Mouse (Mus musculus): ENCODE data around the gene Wasf2. TPM values are rescaled to one million over a fixed set of nuclear protein-coding genes. Genes with fewer than 3 reads are reported as not detected.

Gene Wasf2
- polyA plus RNA-seq, 1 experiment, result 163 TPM

DNA sequence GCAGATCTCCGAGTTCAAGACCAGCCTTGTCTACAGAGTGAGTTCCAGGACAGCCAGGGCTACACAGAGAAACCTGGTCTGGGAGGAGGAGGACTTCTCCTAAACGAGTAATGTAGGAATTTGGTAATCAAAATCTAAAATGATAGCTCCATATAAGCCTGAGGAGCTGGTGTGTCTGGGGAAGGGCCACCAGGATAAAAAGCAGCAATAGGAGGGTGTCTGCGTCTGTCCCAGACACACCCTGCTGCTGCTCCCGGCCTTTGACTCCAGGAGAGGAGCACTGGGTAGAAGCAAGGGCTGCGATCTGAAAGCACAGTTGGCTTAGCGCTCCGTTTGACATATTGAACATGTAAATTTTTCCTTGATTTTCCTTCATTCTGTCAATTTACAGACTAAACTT is 45.0 kb downstream of the Wasf2 start:
- no peak for DNase-seq
- peaks cover 13% of the 10 kb centered on the region; the same call in 1 of the 2 replicates for H3K36me3 ChIP-seq (ENCODE audit: control insufficient read depth, insufficient read depth, low read length)
- peaks cover 55% of the 10 kb centered on the region for H3K4me1 ChIP-seq (replicated peaks; ENCODE audit: control insufficient read depth, insufficient read depth, low read length)

DNA sequence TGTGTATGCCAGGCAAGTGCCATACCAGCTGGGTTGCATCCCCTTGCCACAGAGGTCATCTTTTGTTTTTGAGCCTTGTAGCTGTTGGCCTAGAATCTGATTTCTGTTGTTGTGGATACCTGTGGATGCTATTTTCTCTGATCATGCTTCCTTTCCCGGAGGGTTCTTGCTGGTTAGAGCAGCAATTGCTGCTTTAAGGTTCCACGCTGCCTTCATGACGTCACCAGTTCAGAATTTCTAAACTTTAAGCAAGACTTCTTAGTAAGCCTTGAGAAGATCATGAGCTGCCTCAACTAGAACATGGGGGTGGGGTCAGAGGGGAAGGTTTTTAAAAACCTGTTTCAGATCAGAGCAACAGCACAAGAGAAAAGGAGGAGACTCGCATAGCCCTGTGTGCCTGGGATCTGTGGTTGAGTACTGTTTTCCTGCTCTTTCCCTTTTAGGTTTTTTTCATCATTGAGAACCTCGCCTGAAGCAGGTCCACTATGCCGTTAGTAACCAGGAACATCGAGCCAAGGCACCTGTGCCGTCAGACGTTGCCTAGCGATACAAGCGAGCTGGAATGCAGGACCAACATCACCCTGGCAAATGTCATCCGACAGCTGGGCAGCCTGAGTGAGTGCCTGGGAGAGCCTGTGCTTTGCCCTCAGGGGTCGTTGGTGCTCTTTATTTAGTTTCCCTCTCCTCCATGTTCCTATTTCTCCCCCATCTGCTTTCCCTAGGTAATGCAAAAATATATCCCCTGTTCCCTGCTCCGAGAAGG is 45.9 kb downstream of the Wasf2 start:
- H3K4me1 ChIP-seq (replicated peaks; ENCODE audit: control insufficient read depth, insufficient read depth, low read length), result peaks cover 50% of the 10 kb centered on the region
- no peaks in the 10 kb centered on the region for H3K27me3 ChIP-seq (ENCODE audit: control insufficient read depth, insufficient read depth, low read length)
- H3K36me3 ChIP-seq (ENCODE audit: control insufficient read depth, insufficient read depth, low read length), result peaks cover 13% of the 10 kb centered on the region; the same call in 1 of the 2 replicates
- 26% methylated on average over 14 of the region's 14 CpGs for WGBS
- DNase-seq, result peak; percentile 41
- H3K27ac ChIP-seq (ENCODE audit: control insufficient read depth, insufficient read depth, low read length), result peak overlapping the region; percentile 66
- peak overlapping the region; percentile 17 for H3K4me3 ChIP-seq (ENCODE audit: control insufficient read depth, insufficient read depth, low read length)
- TF ChIP-seq CTCF (IDR thresholded peaks at IDR 0.05; ENCODE audit: borderline replicate concordance, control insufficient read depth, extremely low read depth, insufficient read depth, low read length, poor library complexity) (no peak), POLR2A (IDR thresholded peaks at IDR 0.05; ENCODE audit: control insufficient read depth, extremely low read depth, insufficient read depth, low read length, poor library complexity) (peak; percentile 8; the same call in 1 of the 2 replicates)

More for the DNA sequence above, 45.0 kb downstream of the Wasf2 start:
- Histone ChIP-seq H3K27me3 (ENCODE audit: control insufficient read depth, insufficient read depth, low read length) (no peaks in the 10 kb centered on the region), H3K27ac (ENCODE audit: control insufficient read depth, insufficient read depth, low read length) (peak overlapping the region; percentile 66), H3K4me3 (ENCODE audit: control insufficient read depth, insufficient read depth, low read length) (no peak overlapping the region)
- TF ChIP-seq CTCF (IDR thresholded peaks at IDR 0.05; ENCODE audit: borderline replicate concordance, control insufficient read depth, extremely low read depth, insufficient read depth, low read length, poor library complexity), result no peak
- TF ChIP-seq POLR2A (IDR thresholded peaks at IDR 0.05; ENCODE audit: control insufficient read depth, extremely low read depth, insufficient read depth, low read length, poor library complexity), result no peak
- WGBS, result 84% methylated on average over 7 of the region's 7 CpGs

DNA sequence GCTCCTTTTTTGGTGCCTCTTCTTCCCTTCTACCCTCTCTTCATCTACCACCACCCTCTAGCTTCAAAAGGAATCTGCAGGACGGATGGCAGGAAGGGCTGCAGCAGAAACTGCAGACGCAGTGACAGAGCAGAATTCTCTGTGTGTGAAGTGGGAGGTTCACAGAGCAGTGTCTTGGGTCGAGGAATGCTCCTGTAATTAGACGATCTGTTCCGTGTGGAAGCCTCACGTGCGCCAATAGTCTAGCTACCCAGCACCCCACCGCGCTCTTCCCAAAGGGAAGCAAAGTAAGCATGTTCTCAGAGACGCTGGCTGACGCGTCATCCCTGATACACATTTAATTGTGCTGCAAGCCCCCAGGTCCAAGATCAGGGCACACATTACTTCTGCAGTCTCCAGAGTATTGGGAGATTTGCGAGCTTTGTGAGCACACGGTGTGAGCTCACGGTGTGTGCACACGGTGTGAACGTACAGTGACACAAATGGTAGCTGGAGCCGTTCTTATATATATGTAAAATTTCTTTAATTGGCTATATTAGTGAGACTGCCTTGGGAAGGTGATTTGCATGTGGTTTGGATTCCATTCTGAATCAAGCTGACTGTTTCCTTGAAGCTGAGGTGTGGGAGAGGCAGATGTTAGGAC is 46.6 kb downstream of the Wasf2 start:
- TF ChIP-seq CTCF (IDR thresholded peaks at IDR 0.05; ENCODE audit: borderline replicate concordance, control insufficient read depth, extremely low read depth, insufficient read depth, low read length, poor library complexity) (no peak), POLR2A (IDR thresholded peaks at IDR 0.05; ENCODE audit: control insufficient read depth, extremely low read depth, insufficient read depth, low read length, poor library complexity) (peak; percentile 1; the same call in 1 of the 2 replicates)
- H3K36me3 ChIP-seq (ENCODE audit: control insufficient read depth, insufficient read depth, low read length), result peaks cover 13% of the 10 kb centered on the region; the same call in 1 of the 2 replicates
- peak overlapping the region; percentile 66 for H3K27ac ChIP-seq (ENCODE audit: control insufficient read depth, insufficient read depth, low read length)
- WGBS, result 76% methylated on average over 18 of the region's 18 CpGs
- peak; percentile 46 for DNase-seq
- peak overlapping the region; percentile 17 for H3K4me3 ChIP-seq (ENCODE audit: control insufficient read depth, insufficient read depth, low read length)
- peaks cover 45% of the 10 kb centered on the region for H3K4me1 ChIP-seq (replicated peaks; ENCODE audit: control insufficient read depth, insufficient read depth, low read length)
- no peaks in the 10 kb centered on the region for H3K27me3 ChIP-seq (ENCODE audit: control insufficient read depth, insufficient read depth, low read length)

DNA sequence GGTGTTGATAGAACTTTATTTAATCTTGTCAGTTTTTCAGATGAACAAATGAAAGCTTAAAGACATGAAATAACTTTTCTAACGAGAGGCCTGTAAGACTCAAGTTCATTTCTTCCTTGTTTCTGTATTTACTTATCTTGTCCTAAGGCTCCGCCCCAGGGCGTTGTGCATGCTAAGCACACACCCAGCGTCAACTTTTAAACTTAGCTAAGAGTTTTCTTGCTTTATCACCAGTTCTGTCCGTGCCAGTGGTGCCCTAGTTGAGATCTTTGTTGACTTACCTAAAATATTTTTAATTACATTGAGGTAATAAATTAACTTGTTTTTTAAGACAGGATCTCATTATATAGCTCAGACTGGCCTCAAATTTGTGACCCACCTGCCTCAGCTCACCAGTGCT is 48.0 kb downstream of the Wasf2 start:
- no peak for DNase-seq
- H3K4me1 ChIP-seq (replicated peaks; ENCODE audit: control insufficient read depth, insufficient read depth, low read length), result peaks cover 45% of the 10 kb centered on the region
- 91% methylated on average over 5 of the region's 5 CpGs for WGBS
- TF ChIP-seq CTCF (IDR thresholded peaks at IDR 0.05; ENCODE audit: borderline replicate concordance, control insufficient read depth, extremely low read depth, insufficient read depth, low read length, poor library complexity) (no peak), POLR2A (IDR thresholded peaks at IDR 0.05; ENCODE audit: control insufficient read depth, extremely low read depth, insufficient read depth, low read length, poor library complexity) (no peak)
- H3K27ac ChIP-seq (ENCODE audit: control insufficient read depth, insufficient read depth, low read length), result no peak overlapping the region
- H3K4me3 ChIP-seq (ENCODE audit: control insufficient read depth, insufficient read depth, low read length), result no peak overlapping the region
- no peaks in the 10 kb centered on the region for H3K27me3 ChIP-seq (ENCODE audit: control insufficient read depth, insufficient read depth, low read length)
- H3K36me3 ChIP-seq (ENCODE audit: control insufficient read depth, insufficient read depth, low read length), result peaks cover 18% of the 10 kb centered on the region

DNA sequence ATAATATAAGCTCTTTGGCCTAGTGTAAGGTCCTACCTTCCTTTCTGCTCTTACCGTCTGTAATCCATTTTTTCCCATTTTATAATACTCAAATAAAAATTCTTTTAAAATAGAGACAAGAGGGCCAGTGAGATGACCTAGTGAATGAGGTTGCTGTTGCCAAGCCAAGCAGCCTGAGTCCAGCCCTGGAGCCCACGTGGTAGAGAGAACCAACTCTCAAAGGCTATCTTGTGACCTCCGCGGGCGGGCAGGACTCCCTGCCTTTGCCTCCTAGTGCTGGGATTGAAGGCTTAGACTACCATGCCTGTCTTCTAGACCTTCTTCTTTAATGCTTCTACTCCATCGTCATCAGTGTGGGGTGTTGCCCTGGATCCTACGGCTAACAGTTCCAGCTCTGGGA is 49.0 kb downstream of the Wasf2 start:
- Histone ChIP-seq H3K27me3 (ENCODE audit: control insufficient read depth, insufficient read depth, low read length) (no peaks in the 10 kb centered on the region), H3K27ac (ENCODE audit: control insufficient read depth, insufficient read depth, low read length) (no peak overlapping the region), H3K4me3 (ENCODE audit: control insufficient read depth, insufficient read depth, low read length) (no peak overlapping the region), H3K36me3 (ENCODE audit: control insufficient read depth, insufficient read depth, low read length) (peaks cover 18% of the 10 kb centered on the region), H3K4me1 (replicated peaks; ENCODE audit: control insufficient read depth, insufficient read depth, low read length) (peaks cover 45% of the 10 kb centered on the region)
- DNase-seq, result no peak
- no peak for TF ChIP-seq POLR2A (IDR thresholded peaks at IDR 0.05; ENCODE audit: control insufficient read depth, extremely low read depth, insufficient read depth, low read length, poor library complexity)
- no peak for TF ChIP-seq CTCF (IDR thresholded peaks at IDR 0.05; ENCODE audit: borderline replicate concordance, control insufficient read depth, extremely low read depth, insufficient read depth, low read length, poor library complexity)
- WGBS, result 97% methylated on average over 7 of the region's 7 CpGs

DNA sequence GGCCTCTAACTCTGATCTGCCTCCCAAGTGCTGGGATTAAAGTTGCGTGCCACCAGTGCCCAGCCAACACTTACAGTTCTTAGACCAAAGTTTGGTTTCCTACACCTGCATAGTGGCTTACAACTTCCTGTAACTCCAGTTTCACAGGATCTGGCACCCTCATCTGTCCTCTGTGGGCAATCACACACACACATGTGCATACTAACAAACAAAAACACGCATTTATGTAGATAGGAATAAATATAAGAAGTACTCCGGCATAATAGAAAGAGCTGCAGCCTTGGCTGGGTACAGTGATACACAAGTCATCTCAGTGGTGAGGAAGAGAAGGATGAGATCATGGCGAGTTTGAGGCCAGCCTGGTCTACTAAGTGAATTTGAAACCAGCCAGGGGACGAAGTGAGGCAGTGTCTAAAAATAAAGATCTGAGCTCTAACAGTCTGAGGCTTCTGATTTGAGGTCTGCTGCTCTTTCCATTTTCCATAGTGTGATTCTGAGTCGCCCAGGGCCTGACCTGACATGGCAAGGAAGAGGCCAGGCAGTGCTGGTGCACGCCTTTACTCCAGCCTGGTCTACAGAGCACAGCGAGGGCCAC is 52.2 kb downstream of the Wasf2 start:
- peaks cover 32% of the 10 kb centered on the region for H3K4me1 ChIP-seq (replicated peaks; ENCODE audit: control insufficient read depth, insufficient read depth, low read length)
- DNase-seq, result peak; percentile 45
- peak overlapping the region; percentile 26; the same call in 1 of the 2 replicates for H3K27ac ChIP-seq (ENCODE audit: control insufficient read depth, insufficient read depth, low read length)
- peaks cover 35% of the 10 kb centered on the region for H3K36me3 ChIP-seq (ENCODE audit: control insufficient read depth, insufficient read depth, low read length)
- no peak overlapping the region for H3K4me3 ChIP-seq (ENCODE audit: control insufficient read depth, insufficient read depth, low read length)
- no peak for TF ChIP-seq CTCF (IDR thresholded peaks at IDR 0.05; ENCODE audit: borderline replicate concordance, control insufficient read depth, extremely low read depth, insufficient read depth, low read length, poor library complexity)
- no peak for TF ChIP-seq POLR2A (IDR thresholded peaks at IDR 0.05; ENCODE audit: control insufficient read depth, extremely low read depth, insufficient read depth, low read length, poor library complexity)
- no peaks in the 10 kb centered on the region for H3K27me3 ChIP-seq (ENCODE audit: control insufficient read depth, insufficient read depth, low read length)
- 65% methylated on average over 8 of the region's 8 CpGs for WGBS

Measured in thymus, adult 2 months (tissue).